Mouse (Mus musculus) adrenal gland, adult 8-10 months (tissue): ENCODE results near the gene Med16. TPM values are rescaled to one million over a fixed set of nuclear protein-coding genes. Genes with fewer than 3 reads are reported as not detected.

Experiments used
- DNase-seq: peaks from one replicate; pipeline ENCODE4 v3.0.0; 2022
- total RNA-seq, 4 experiments: library from RNA; stranded (reverse); gene quantifications; 2 replicates each; pipeline ENCODE4 v1.2.4; 2022

The Med16 gene
- total RNA-seq, 4 experiments from 2014 or later, result 50.9 to 60.7 (median 57.8) TPM

DNA sequence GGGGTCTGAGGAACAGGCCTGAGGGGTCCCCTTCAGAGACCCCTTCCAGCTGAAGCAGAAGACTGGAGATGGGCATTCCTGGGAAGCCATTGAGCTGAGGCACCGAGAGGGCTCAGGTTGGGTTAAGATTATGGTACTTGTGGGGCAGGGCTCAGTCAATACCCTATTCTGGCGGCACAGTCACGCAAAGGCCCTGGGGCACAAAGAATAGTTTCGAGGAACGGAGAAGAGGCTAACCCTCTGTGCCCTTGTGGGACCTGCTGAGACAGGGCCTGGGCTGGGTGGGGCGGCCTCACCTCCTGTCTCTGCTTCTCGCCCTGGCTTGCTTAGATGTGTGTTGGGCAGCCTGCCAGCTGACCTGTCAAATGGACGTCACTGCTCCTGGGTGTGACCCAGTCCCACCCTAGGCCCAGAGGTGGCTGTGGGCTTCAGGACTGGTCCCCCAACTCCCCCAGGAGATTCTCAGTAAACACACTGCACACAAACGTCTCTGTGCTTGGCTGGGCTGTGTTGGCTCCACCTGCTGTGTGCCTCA lies 24.5 kb upstream of the Med16 start:
- DNase-seq, result no peak

DNA sequence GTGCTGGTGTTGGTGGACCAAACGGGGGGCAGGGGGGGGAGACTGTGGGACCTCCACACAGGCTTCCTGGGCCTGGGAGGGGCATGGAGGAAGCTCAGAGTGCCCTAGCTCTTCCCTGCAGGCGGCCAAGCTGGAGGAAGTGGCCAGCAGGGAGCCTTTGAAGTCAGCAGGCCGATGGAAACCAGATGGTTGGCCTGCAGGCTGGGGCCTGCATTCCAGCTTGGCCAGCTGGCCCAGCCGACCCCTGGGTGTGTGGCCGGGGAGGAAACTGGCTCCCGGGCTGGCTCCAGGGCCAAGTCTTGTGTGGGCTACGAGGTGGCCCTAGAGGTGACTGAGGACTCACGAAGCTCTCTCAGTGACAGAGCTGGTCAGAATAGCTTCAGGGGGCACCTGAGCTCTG lies 24.0 kb upstream of the Med16 start:
- DNase-seq, result no peak

DNA sequence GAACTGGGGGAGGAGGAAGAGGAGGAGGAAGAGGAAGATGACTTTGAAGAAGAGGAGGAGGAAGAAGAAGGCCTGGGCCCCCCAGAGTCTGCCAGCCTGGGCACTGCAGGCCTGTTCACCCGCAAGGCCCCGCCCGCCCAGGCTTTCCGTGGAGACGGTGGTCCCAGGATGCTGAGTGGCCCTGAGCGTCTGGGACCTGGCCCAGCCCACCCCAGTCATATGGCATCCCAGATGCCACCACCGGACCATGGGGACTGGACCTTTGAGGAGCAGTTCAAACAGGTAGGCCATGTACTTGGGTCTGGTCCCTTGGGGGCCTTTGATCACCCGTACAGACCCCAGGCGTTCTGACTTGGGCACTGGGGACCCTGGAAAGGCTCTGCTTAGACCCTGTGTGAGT lies 23.1 kb upstream of the Med16 start:
- no peak for DNase-seq

DNA sequence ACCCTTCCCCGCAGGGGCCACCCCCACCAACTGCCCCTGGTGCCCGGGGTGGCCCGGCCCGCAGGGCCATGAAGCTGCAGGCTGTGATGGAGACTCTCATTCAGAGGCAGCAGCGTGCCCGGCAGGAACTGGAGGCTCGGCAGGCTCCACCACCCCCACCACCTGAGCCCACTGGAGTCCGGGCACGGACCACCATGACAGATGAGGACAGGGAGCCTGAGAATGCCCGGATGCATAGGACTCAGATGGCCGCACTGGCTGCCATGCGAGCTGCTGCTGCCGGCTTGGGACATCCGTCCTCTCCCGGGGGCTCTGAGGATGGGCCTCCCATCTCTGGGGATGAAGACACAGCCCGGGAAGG lies 22.1 kb upstream of the Med16 start:
- no peak for DNase-seq

DNA sequence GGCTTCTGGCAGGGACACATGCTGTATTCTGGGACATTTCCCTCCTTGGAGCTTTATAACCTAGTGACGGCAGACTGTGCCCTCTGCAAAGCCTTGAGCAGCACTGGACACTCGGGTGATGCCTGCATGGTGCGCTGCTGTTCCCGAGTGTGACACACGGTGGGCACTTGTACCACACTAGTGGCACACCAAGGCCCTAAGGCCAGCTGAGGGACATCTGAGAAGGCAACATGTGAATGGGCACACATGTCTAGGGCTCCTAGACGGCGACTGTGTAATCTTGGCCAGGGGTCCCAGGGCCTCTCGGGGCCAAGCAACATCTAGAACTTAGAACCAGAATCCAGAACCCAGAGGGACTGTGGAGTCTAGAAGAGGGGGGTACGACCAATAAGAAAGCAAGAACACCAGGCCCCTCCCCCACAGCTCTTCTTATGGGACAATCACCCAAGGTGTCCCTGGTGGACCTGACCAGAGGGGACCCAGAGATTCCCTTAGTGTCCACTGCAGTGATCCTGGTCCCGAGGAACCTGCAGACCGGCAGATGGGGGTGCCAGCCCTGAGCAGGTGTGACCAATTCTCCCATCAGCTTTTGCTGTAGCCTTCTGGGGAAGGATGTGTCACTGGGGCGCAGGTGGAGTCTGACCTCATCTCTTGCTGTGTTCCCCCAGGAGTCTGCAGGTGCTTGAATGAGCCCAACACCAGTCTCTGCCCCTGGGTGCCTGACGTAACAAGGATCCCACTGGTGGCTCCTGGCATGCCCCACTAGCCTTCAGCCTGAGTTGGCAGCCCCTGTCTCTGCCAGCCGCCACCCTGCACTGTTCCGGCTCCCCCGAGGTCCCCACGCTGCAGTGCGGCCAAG lies 21.5 kb upstream of the Med16 start:
- no peak for DNase-seq

DNA sequence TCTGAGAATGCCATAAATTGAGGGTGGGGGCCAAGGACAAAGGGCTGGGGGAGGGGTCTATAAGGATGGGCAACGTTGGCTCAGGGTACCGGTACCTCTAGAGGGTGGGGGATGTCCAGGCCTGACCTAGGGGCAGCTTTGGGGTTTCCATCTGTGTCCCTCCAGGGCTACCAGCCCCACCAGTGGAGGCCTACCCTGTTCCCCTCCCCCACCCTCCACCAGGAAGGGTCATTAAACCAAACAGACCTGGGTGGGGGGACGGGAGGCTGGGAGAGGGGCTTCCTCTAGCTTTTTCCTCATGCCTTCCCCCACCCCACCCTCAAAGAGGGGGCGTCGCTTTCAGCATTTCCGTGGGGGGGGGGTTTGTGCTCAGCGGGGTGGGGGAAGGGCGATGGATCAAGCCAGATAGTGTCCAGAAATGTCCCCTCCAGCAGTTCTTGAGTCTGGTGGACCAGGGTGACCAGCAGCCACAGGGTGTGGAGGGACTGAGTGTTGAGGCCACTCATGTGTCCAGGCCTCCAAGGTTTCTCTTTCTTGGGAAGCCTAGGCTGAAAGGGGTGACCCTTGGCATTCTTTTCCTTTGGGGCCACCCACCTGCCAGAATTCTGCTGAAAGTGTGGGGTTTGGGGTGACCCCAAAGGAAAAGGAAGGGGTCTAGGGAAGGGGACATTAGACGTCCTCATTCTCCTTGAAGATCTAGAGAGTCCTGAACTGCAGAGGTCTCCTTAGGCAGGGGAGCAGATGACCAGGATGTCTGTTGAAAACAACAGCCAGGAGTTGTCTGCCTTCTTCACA lies 20.4 kb upstream of the Med16 start:
- DNase-seq, result no peak

DNA sequence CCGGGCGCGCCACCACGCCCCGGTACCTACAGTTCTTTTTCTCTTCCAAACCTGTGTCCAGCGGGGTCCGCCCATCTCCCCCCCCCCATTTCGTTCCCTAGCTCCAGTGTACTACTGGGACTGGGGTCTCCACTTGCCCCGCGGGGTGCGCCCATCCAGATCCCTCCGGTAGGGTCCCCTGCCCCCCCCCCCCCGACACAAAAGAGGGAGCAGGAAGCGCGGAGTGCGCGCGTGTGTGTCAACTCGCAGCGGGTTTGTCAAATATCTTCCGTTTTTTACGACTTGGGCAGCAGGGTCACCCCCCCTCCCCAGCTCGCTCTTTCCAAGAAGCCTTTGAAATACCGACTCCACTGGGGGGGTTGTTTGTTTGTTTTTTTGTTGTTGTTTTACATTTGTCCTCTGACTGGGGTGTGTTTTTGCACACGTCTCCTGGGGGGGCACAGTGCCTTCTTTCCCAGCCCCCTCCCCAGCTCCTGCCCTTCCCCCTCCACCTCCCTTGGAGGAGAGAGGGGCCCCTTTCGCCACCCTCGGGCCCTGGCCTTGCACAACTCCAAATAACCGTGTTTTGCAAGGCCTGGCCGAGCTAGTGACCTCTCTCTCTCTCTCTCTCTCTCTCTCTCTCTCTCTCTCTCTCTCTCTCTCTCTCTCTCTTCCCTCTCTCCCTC lies 19.4 kb upstream of the Med16 start:
- DNase-seq, result no peak

DNA sequence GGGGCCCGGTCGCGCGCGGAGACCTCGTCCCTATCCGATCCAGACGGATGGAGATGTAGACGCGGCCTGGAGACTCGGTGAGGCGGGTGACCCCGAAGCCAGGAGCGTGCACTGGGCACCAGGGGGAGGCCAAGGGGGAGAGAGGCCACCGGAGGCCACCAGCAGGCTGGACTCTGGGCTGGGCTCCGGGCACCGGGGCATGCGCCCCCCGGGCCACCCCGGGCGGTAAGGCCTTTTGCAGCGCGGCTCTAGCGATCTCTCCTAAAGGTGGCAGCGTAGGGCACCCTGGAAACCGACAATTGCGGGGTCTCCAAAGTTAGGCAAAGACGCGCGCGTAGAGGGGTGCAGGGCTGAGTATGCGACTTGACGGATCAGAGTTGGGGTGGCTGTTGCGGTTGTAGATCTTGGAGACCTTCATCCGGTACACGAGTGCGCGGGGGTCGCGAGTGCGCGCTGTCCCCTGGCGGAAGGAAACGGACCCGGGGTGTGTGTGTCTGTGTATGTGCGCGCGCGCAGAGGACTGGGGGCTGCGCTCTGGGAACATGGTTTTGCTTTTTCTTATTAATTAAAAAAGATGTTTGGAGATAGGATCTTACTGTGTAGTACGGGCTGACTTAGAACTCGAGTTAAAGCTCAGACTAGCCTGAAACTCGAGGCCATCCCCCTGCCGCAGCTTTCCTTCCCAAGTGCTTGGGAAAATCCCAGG lies 18.8 kb upstream of the Med16 start:
- DNase-seq, result no peak

DNA sequence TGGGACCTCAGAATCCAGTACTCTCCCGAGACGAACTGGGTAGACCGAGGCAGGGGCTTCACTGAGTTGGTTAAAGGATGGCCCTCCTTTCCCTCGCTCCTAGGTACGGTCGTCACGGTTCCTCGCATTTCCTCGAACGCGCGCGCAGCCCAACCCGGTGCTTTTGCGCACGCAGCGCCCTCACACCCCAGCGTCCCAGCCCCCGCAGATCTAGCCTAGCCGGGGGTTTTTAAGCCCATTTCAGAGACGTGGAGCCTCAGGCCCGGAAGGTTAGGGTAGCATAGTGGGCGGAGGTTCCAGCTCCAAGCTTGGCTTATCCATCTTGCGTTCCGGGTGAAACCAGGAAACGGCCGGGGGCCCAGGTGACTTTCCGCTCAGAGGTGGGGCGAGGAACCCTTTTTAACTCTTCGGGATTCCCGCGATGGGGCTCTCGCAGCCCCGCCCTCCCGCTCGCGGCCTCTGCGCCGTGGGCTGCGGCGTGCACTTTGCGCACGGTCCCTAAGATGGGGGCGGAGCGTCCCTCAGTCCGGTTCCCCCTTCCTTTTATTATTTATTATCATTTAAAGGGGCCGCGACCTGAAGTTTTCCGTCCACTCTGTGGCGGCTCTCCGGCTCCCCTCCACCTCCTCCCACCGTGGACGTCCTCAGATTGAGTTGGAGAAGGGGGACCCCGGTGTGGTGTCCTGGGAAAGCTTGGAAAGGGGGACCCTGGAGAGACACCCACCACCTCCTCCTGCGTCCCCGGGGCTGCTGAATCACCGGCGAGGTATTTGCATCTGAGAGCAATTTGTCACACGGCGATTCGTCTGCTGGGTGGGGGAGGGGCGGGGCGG lies 18.0 kb upstream of the Med16 start, which contains the start of gene Arid3a:
Arid3a (plus strand) TSS at position 553 of the 833 bp plus-strand sequence.
- peak; percentile 80 for DNase-seq

DNA sequence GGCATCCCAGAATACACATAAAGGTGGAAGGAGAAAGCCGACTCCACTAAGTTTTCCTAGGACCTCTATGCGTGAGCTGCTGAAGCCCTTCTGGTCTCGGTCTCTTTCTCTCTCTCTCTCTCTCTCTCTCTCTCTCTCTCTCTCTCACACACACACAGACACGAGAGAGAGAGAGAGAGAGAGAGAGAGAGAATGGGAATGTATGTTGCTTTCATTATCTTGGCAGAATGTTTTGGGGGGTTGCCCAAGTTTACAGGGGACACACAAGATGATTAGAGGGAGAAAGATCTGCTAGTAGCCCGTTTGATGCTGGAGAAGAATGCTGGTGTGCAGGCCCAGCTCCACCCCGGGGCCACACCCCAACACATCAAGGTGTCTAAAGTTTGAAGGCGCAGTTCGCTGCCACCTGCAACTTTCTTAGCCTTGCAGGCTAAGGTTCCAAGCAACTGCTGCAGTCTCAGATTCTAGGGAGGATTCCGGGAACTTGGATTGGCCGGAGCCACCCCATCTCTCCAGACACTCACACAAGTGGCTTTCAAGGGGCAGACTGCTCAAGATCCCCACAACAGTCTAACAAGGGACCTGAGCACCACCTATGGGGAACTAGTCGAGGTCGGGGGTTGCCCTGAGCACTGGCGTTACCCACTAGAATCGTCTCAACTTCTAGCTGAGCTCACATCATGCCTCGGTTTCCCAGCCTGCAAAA lies 17.2 kb upstream of the Med16 start:
- no peak for DNase-seq

DNA sequence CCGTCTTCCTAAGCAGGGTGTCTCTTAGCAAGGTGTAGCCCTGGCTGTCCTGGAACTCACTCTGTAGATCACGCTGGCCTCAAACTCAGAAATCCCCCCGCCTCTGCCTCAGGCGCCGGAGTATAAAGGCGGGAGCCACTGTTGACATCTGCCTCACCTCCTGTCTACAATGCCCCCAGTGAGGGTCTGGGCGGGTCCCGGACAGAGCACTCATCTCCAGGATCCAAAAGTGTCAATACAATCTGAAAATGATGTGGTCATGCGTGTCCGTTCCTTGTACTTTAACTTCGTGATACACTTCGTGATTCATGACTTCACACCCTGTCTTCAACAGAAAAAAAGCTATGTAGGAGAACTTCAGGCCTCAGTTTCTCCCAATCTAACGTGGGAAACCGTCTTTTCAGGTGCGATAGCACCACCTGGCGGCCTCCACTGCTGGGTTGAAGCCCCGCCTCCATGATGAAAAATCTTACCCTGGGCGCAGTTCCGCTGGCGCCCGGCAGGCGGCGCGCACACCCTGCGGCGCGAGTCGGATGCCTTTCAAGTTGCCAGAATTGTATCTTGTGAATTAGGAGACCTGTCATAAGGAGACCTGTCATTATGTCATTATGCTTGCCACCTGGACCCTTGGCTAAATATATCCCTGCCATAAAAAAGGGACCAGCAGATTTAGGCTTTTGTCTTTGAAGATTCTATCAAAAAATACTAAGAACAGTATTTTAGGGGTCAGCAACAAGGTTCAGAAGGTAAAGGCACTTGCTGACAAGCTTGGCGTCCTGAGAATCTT lies 16.5 kb upstream of the Med16 start:
- DNase-seq, result peak; percentile 85

DNA sequence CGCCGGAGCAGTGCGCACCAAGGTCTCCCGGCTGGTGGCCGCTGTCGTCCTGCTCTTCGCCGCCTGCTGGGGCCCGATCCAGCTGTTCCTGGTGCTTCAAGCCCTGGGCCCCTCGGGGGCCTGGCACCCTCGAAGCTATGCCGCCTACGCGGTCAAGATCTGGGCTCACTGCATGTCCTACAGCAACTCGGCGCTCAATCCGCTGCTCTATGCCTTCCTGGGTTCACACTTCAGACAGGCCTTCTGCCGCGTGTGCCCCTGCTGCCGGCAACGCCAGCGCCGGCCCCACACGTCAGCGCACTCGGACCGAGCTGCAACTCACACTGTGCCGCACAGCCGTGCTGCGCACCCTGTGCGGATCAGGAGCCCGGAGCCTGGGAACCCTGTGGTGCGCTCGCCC lies 12.8 kb upstream of the Med16 start:
- DNase-seq, result no peak

DNA sequence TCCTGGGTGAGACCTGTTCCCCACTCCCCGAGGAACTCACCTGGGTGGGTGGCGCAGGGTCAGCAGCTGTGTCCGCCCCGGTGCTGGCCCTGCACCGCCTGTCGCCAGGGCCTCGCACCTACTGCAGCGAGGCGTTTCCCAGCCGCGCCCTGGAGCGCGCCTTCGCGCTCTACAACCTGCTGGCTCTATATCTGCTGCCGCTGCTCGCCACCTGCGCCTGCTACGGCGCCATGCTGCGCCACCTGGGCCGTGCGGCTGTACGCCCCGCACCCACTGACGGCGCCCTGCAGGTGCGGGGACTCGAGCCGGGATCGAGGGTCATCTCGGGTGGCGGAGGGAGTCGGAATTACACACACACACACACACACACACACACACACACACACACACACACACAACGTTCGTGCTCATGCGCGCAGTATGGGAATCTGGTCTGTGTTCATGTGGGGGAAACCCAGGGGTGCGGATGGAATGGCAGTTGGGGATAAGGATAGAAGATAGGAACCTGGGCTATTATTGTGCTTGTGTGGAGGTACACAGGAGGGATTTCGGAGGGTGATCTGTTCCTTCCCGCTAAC lies 12.3 kb upstream of the Med16 start, which contains the start of gene R3hdm4:
R3hdm4 (minus strand) TSS at position 251 of the 578 bp plus-strand sequence.
- DNase-seq, result no peak

DNA sequence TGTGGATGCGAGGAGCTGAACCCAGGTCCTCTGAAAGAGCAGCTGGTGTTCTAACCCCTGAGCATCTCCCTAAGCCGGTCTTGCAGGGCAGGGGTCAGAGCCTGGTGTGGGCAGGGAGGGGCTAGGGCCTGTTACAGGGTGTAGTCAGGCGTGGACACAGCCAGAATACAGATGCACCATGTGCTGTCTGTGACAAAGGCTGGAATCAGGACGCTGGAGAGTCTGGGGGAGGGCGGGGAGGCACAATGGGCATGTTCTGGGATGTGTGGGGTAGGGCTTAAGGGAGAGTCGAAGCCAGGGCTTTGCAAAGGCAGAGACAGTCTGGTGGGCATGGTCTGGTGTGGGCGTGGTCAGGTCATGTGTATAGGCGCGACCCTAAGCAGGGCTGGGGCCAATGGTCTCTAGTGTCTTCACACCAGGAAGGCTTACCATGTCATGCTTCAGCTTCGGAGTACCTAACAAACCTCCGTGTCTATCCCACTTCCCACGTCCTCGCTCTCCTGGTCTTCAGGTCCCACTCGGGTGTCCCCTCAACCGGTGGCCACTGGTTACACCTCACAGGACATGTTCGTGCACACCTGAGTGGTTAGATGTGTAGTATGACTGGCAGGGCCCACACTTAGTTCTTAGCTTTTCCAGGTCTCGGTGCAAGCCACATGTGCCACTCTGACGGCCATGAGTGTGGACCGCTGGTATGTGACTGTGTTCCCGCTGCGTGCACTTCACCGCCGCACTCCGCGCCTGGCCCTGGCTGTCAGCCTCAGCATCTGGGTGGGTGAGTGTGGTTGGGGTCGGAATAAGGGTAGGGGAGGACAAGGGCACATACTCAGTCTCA lies 11.6 kb upstream of the Med16 start:
- no peak for DNase-seq

DNA sequence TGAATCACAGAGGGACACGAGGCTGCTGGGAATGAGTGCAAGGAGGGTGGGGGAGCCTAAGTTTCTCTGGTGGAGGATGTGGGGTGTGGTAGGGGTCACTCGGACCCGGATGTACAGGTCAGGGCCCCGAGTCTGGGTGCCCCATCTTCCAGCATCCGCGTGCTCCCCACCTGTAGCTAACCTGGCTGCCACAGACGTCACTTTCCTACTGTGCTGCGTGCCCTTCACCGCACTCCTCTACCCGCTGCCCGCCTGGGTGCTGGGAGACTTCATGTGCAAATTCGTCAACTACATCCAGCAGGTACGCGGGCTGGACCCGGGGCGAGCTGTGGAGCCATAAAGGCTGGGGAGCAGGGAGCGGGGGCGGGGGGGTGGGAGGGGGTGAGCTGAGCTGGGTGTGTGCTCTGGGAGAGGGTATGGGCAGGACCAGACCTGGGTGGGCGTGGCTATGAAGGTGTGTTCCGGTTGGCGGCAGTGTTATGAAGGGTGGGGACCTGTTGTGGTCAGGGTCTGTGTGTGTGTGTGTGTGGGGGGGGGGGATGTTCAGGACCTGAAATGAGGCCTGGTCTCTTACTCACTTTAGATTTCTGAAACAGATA lies 10.6 kb upstream of the Med16 start:
- no peak for DNase-seq

DNA sequence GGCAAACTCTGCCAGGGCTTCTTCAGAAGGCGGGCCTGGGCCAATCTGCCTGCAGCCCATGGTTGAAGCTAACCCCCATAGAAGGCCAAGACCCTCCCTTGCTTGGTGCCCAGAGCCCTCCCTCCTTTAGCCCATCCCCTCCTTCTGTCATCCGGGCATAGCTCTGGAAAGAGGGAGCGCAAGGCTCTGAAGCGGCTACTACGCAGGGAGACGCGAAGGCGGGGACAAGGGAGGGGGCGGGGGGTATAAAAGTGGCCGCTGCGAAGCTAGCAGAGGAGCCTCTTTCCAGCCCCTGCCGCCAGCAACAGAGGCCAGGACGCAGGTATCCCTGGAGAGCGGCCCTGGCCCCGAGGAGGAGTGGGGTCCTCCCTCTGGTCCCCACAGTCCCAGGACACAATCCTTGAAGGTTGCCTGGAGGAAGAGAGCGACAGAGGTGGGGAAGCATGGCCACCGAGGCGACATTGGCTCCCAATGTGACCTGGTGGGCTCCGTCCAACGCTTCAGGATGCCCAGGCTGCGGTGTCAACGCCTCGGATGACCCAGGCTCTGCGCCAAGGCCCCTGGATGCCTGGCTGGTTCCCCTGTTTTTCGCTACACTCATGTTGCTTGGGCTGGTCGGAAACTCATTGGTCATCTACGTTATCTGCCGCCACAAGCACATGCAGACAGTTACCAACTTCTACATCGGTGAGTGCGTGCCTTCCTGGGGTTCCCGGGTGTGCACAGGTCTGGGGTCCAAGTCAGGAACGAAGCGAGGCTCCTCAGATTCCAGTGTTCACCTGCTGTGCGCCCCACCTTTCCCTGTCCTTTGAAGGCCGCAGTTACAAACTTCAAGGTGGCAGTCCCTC lies 9.7 kb upstream of the Med16 start:
- DNase-seq, result no peak

DNA sequence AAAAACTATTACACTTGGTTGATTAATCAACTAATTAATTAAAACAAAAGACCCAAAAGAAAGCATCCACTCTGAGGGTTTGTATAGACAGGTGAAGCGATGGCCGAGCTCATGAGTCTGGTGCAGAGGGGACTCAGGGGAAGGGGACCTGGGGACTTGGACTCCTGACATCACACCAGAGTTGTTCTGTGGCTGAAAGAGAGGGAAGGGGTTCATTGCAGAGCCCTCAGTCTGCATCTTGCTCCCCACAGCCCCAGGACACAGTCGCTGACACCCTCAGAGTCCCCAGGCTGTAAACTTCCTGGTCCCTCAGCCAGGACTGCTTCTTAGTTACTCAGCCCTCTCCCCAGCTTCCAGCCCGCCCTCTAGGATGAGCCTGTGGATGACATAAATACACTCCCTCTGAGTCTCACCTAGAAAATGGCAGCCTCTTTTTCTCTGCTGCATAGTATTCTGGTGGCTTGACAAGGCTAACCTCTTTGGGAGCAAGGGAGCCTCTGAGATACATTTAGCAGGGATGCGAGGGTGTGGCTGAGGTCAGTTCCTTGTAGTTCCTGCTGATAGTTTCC lies 8.9 kb upstream of the Med16 start:
- no peak for DNase-seq
